Mouse (Mus musculus) limb, embryonic 12.5 days (tissue): ENCODE results near the gene Cyp4a10. TPM values are rescaled to one million over a fixed set of nuclear protein-coding genes. Genes with fewer than 3 reads are reported as not detected.
"Not testable (repeated sequence)": the region's sequence is repeated elsewhere in the genome, so short reads cannot be mapped to it uniquely, and the experiment has no call there.

Experiments
- ATAC-seq: fragments of 200-750 bp; cut with Nextera tagmentation; 2 replicates; pipeline ENCODE4 v1.8.0; 2017; ENCODE audit warnings: low read depth, moderate TSS enrichment; ENCODE audit not compliant: insufficient number of reproducible peaks, insufficient read depth, low FRiP score, low TSS enrichment
- H3K27ac ChIP-seq: fragments of 300-500 bp; sonication (generic); 2 replicates; pipeline ENCODE4 v1.5.1; 2016; ENCODE audit warnings: mild to moderate bottlenecking, moderate library complexity
- H3K27me3 ChIP-seq: fragments of 300-500 bp; sonication (generic); 2 replicates; pipeline ENCODE4 v1.6.1; 2016; ENCODE audit warnings: mild to moderate bottlenecking, moderate library complexity
- H3K36me3 ChIP-seq: fragments of 300-500 bp; sonication (generic); 2 replicates; pipeline ENCODE4 v1.6.1; 2016; ENCODE audit warnings: mild to moderate bottlenecking, moderate library complexity
- H3K4me1 ChIP-seq: fragments of 300-500 bp; sonication (generic); replicated peaks from 2 replicates; pipeline ENCODE4 v1.6.1; 2016
- H3K4me2 ChIP-seq: fragments of 300-500 bp; sonication (generic); 2 replicates; pipeline ENCODE4 v1.6.1; 2016; ENCODE audit warnings: mild to moderate bottlenecking, moderate library complexity
- H3K4me3 ChIP-seq: fragments of 300-500 bp; sonication (generic); replicated peaks from 2 replicates; pipeline ENCODE4 v1.5.1; 2016; ENCODE audit warnings: mild to moderate bottlenecking
- H3K9ac ChIP-seq: fragments of 300-500 bp; sonication (generic); replicated peaks from 2 replicates; pipeline ENCODE4 v1.6.1; 2016; ENCODE audit warnings: mild to moderate bottlenecking, moderate library complexity
- H3K9me3 ChIP-seq: fragments of 300-500 bp; sonication (generic); 2 replicates; pipeline ENCODE4 v1.6.1; 2016; ENCODE audit warnings: mild to moderate bottlenecking, moderate library complexity
- WGBS: fragments of 180-500 bp; shearing (Covaris S2); methylation state at CpG from one replicate; pipeline ENCODE4 v1.1.7; 2016; 5-methylcytosine and 5-hydroxymethylcytosine counted together
- polyA plus RNA-seq: library from polyadenylated mRNA; unstranded; fragments of >200 nt; fragmentation: Nextera tagmentation; extraction: Ambion mirVana; gene quantifications from 2 replicates; pipeline ENCODE4 v1.2.1, GENCODE M21; 2016

Cyp4a10 gene
- polyA plus RNA-seq, 1 experiment from 2014 or later = not detected

DNA sequence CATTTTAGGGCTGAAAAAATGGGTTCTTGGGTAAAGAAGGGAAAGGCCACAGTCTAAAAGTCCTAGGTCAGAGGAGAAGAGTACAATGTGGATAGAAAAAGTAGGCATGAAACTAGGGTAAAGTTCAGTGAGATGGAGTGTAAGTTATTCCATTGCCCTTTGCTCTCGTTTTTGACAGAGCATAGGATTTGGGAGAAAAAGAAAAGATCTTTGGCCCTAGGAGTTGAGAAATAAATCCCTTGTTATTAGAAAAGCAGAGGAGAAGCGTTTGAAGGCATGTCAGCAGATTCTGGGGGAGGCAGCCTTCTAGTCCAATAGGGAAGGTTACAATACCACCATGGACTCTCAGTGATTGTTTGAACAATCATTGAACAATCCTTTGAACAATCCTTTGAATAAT is 37.4 kb downstream of the Cyp4a10 start:
- H3K9ac ChIP-seq = no peak overlapping the region
- no peak overlapping the region for H3K4me2 ChIP-seq
- no peaks in the 10 kb centered on the region for H3K36me3 ChIP-seq
- ATAC-seq = no peak
- no peak overlapping the region for H3K27ac ChIP-seq
- H3K4me3 ChIP-seq = no peak overlapping the region
- WGBS = 78% methylated on average over 2 of the region's 2 CpGs
- H3K27me3 ChIP-seq = no peaks in the 10 kb centered on the region
- H3K9me3 ChIP-seq = no peaks in the 10 kb centered on the region
- H3K4me1 ChIP-seq = no peaks in the 10 kb centered on the region

DNA sequence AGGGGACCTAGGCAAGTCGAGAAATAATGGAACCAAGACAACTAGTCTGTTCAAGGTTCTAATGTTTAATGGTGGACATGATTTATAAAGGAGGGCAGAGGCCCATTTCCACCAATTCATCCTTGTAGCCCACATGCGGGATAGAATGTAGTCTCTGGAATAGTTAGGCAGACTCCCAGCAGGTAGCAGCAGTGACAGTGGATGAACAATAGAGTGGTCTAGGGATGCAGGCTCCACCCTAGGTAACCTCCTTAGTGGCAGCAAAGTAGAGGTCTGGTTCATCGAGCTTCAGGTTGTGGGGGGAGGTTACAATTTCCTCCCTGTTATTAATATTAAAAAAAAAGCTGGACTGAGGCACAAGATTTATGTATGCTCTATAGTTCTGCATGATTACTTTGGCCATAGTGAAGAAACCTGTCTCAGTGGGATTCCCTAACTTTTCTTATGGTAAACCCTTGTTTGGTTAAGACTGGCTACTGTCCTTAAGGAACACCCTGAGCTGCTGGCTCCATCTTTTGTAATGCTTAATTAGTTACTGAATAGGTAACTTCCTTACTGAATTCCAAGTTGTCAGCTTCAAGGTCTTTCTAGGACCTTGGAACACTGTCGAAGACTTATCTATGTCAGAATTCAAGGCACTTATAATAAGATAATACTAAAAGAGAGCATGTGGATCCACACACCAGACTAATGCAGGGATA is 39.9 kb downstream of the Cyp4a10 start:
- Histone ChIP-seq H3K9ac (no peak overlapping the region), H3K4me2 (no peak overlapping the region), H3K27me3 (no peaks in the 10 kb centered on the region), H3K36me3 (no peaks in the 10 kb centered on the region), H3K4me3 (no peak overlapping the region), H3K9me3 (no peaks in the 10 kb centered on the region), H3K4me1 (no peaks in the 10 kb centered on the region), H3K27ac (no peak overlapping the region)
- ATAC-seq = no peak
- WGBS = 67% methylated on average over 4 of the region's 4 CpGs

DNA sequence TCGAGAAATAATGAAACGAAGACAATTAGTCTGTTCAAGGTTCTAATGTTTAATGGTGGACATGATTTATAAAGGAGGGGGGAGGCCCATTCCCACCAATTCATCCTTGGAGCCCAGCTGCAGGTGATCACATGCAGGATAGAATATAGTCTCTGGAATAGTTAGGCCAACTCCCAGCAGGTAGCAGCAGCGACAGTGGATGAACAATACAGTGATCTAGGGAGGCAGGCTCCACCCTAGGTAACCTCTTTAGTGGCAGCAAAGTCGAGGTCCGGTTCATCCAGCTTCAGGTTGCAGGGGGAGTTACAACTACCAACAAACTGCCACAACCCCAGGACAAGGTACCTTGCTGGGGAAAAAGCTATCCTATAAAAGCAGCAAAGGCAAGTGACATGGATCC is 43.2 kb downstream of the Cyp4a10 start:
- H3K27ac ChIP-seq, H3K27me3 ChIP-seq, H3K4me2 ChIP-seq, ATAC-seq, H3K9me3 ChIP-seq, H3K9ac ChIP-seq, H3K36me3 ChIP-seq, H3K4me1 ChIP-seq, H3K4me3 ChIP-seq: not testable (repeated sequence)
- 70% methylated on average over 5 of the region's 5 CpGs for WGBS

DNA sequence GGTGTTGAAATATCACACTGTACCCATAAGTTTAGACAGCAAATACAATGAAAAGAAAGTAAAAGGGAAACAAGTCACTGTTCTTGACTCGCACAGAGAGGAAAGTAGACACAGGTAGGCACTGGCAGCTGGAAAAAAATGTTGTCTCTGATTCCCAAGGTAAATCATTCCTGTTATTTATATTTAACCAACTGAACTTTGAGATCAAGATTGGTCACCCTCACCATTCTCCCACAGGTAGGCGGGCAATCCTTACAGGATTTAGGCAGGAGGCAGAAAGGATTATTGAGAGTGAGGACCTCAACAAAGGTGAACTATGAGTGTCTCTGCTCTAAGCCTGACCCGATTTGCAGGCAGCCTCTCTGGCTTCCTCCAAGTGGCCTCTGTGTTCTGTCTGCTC is 45.3 kb downstream of the Cyp4a10 start, which contains the start of gene Cyp4a31:
Gene Cyp4a31, plus strand, starts transcription at position 249 of the 400 bp plus-strand sequence.
- Histone ChIP-seq H3K9me3 (no peaks in the 10 kb centered on the region), H3K36me3 (no peaks in the 10 kb centered on the region), H3K27ac (no peak within 1 kb of the TSS), H3K4me2 (no peak within 1 kb of the TSS), H3K4me3 (no peak within 1 kb of the TSS), H3K4me1 (no peaks in the 10 kb centered on the region), H3K27me3 (no peaks in the 10 kb centered on the region), H3K9ac (no peak within 1 kb of the TSS)
- ATAC-seq = no peak
- 88% methylated on average over 3 of the region's 3 CpGs for WGBS

DNA sequence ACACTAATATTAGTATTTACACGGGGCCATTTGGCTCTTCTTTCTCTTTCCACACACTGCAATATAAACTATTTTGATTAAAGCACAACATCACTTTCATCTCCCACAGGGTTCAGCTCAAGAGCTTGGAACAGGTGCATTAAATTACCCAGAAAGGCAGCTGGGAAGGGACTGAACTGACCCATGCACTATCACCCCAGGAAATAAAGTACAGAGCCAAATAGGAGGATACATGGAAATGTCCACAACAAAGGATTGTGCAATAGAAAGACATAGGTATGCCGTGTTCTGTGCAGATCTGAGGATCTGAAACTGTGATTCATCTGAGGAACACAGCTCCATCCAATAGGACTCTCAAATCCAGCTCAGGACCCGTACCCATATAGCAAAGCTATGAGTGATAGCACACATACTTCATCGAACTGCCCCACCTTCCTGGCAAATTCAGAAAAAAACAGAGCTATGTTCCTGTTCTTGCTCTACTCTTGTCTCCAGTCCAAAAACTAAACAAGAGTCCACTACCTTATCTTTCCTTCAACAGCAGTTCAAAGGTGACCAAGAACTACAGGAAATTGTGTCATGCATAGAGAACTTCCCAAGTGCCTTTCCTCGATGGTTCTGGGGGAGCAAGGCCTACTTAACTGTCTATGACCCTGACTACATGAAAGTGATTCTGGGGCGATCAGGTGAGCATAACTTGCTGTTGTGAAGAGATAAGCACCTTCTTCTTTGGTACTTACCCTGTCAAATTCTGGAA is 46.6 kb downstream of the Cyp4a10 start:
- not testable (repeated sequence) for H3K4me3 ChIP-seq, H3K27ac ChIP-seq, H3K27me3 ChIP-seq, H3K4me2 ChIP-seq, H3K9me3 ChIP-seq, H3K36me3 ChIP-seq, H3K9ac ChIP-seq, ATAC-seq, H3K4me1 ChIP-seq
- WGBS = 84% methylated on average over 6 of the region's 6 CpGs

DNA sequence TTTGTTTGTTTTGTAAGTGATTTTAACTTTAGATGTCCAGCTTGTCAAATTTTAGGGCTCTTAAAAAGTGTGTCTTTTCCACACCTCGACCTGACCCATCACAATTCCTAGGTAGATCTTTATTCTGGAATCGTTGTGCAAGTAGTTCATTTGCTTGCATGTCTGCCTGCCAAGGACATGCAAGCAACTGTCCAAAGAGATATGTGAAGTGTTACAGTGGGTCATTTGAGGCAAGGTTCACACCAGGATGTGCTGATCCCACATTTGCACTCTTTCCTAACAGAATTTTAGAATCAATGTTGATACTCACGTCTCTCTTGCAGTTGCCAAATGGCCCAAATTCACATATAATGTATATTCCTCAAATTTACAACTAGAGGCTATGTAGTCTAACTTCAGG is 57.2 kb downstream of the Cyp4a10 start:
- H3K36me3 ChIP-seq = no peaks in the 10 kb centered on the region
- no peak overlapping the region for H3K4me3 ChIP-seq
- H3K4me1 ChIP-seq = no peaks in the 10 kb centered on the region
- no peaks in the 10 kb centered on the region for H3K9me3 ChIP-seq
- no peak overlapping the region for H3K4me2 ChIP-seq
- WGBS = 80% methylated on average over 3 of the region's 3 CpGs
- no peaks in the 10 kb centered on the region for H3K27me3 ChIP-seq
- no peak for ATAC-seq
- H3K9ac ChIP-seq = no peak overlapping the region
- no peak overlapping the region for H3K27ac ChIP-seq

DNA sequence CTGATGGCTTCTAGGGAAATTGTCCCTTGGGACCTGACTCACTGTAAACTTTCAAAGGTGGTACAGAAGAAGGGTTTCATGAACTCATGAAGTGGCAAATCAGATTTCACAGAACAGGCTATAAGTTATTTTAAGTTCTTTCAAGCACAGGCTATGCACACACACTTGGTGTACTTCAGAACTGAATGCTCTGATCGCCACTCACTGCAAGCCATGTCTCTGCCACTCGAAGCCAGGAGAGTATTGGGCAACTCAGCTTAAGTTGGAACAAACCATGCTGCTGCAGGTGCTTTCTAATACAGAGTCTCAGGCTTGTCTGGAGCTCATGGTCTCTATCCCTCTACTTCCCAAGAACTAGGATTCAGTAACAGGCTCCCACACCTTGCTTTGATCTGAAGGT is 57.7 kb downstream of the Cyp4a10 start:
- Histone ChIP-seq H3K4me2 (no peak overlapping the region), H3K9me3 (no peaks in the 10 kb centered on the region), H3K4me3 (no peak overlapping the region), H3K36me3 (no peaks in the 10 kb centered on the region), H3K4me1 (no peaks in the 10 kb centered on the region), H3K27ac (no peak overlapping the region), H3K9ac (no peak overlapping the region), H3K27me3 (no peaks in the 10 kb centered on the region)
- ATAC-seq = no peak
- 83% methylated on average over 2 of the region's 2 CpGs for WGBS

DNA sequence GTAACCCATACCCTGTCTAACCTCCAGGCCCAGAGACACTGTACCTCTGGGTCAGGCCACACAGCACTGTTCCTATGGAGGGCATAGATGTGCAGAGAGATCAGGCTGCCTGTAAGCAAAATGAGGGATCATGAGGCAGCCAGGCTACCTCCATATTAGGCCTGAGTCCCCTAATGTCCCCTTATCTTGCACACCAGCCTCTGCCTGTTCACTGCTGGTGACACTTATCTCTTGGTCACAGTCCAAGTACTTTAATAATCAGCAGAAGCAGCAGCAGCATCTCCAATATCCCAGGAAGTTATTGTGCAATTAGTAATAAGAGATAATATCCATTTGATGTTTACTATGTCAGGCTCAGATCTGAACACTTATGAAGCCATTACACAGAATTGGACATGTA is 65.0 kb downstream of the Cyp4a10 start:
- Histone ChIP-seq H3K4me1 (no peaks in the 10 kb centered on the region), H3K4me2 (no peak overlapping the region), H3K27ac (no peak overlapping the region), H3K4me3 (no peak overlapping the region), H3K27me3 (no peaks in the 10 kb centered on the region), H3K9me3 (no peaks in the 10 kb centered on the region), H3K36me3 (no peaks in the 10 kb centered on the region), H3K9ac (no peak overlapping the region)
- ATAC-seq = no peak

Other genes starting within 250 kb of the Cyp4a10 start
- not detected in 2 replicates for gene Cyp4a12a, start 219.2 kb upstream of the Cyp4a10 start, polyA plus RNA-seq
- gene Cyp4a12b, start 106.6 kb upstream of the Cyp4a10 start, polyA plus RNA-seq = not detected in 2 replicates
- gene Cyp4a30b, start 65.7 kb upstream of the Cyp4a10 start, polyA plus RNA-seq = not detected in 2 replicates
- not detected in 2 replicates for gene Cyp4a14, start 22.1 kb upstream of the Cyp4a10 start, polyA plus RNA-seq
- gene Cyp4a31, start 45.4 kb downstream of the Cyp4a10 start, polyA plus RNA-seq = not detected in 2 replicates
- gene Cyp4a32, start 82.7 kb downstream of the Cyp4a10 start, polyA plus RNA-seq = not detected in 2 replicates
- gene Cyp4b1, start 129.5 kb downstream of the Cyp4a10 start, polyA plus RNA-seq = not detected in 2 replicates
- 31.9 and 35.2 TPM in 2 replicates for gene Efcab14, start 219.5 kb downstream of the Cyp4a10 start, polyA plus RNA-seq